Mouse (Mus musculus): ENCODE measurements around the gene Zp3.

GRCm38 (mm10) chr5:136014877-136015276 is 35.0 kb downstream of the Zp3 start:
- TF ChIP-seq MYOD1 (IDR thresholded peaks at IDR 0.05; ENCODE audit: control insufficient read depth in 1 of 3, insufficient read length in 2 of 3, low read depth in 2 of 3): no peak
- TF ChIP-seq POLR2A (IDR thresholded peaks at IDR 0.05; ENCODE audit: insufficient read length, low read depth): no peak
- TF ChIP-seq MYOG (IDR thresholded peaks at IDR 0.05; ENCODE audit: control insufficient read depth in 1 of 3, insufficient read depth in 1 of 3, insufficient read length in 2 of 3, low read depth in 2 of 3): no peak
- no peak for TF ChIP-seq TCF12 (IDR thresholded peaks at IDR 0.05; ENCODE audit: insufficient read depth, poor library complexity, severe bottlenecking)
- no peak for TF ChIP-seq SRF (IDR thresholded peaks at IDR 0.05; ENCODE audit: control insufficient read depth, insufficient read length, low read depth)
- no peak for TF ChIP-seq MAX (IDR thresholded peaks at IDR 0.05; ENCODE audit: low read depth)
- TF ChIP-seq USF1 (IDR thresholded peaks at IDR 0.05; ENCODE audit: low read depth): no peak
